Comparison of ENCODE assay signal across 7 mouse cellular contexts in the genomic region with DNA sequence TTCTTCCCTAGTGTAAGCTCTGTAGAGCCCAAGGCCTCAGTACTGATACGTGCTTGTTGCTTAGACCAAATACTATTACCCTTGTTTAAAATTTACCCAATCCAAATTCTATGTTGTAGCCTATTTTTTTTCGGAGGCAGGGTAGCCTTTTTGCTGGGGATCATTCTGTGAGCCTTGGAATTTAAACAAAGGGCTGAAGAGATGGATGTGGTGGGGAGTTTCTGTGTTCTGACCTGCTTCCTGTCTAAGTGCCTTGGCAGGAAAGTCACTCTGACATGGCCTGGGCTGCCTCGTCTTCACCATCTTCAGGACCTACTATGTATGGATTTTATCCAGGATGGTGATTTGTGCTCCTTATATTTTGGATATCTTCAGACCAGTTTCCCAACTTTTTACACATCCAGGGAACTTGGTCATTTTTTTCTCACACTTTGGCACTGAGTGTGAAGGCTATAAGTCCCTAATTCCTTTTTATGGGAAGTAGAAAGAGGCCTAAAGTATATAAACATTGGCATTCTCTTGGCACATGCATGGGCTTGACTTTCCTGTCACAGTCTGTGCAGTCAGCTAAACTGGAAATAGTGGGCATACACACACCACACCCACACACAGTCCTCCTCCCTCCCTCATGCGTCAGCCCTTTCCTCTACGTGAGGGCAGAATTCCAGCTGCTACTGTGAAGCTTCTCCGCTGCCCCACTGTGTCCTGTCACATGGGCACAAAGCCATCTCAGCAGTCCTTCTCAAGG. TPM values are rescaled to one million over a fixed set of nuclear protein-coding genes. Genes with fewer than 3 reads are reported as not detected.
A peak's percentile ranks its signal among the peaks of the same experiment; 100 is the strongest.
DNase-seq lines count a peak whose midpoint lies in the region; ATAC-seq lines count a peak whose summit lies in the region.

No protein-coding gene starts in this region.

- WGBS in midbrain, embryonic 11.5 days, result 59% methylated on average over 6 of the region's 6 CpGs

- no peaks in the 10 kb centered on the region for H3K9me3 ChIP-seq in midbrain, embryonic 11.5 days (ENCODE audit: control insufficient read depth, low read length)

- H3K4me1 ChIP-seq in midbrain, embryonic 11.5 days (ENCODE audit: control insufficient read depth, insufficient read depth, low read length), result peaks cover 24% of the 10 kb centered on the region

- no peak overlapping the region for H3K4me3 ChIP-seq in midbrain, embryonic 11.5 days (ENCODE audit: low read depth, low read length)

- no peaks in the 10 kb centered on the region for H3K36me3 ChIP-seq in midbrain, embryonic 11.5 days (ENCODE audit: control insufficient read depth, insufficient read depth, low read length)

- H3K27me3 ChIP-seq in midbrain, embryonic 11.5 days (ENCODE audit: control insufficient read depth, insufficient read depth, low read length), result no peaks in the 10 kb centered on the region

- H3K27ac ChIP-seq in midbrain, embryonic 11.5 days (ENCODE audit: low read depth, low read length), result no peak overlapping the region

- no peak overlapping the region for H3K9ac ChIP-seq in midbrain, embryonic 11.5 days (ENCODE audit: low read length)

- DNase-seq in urinary bladder, postnatal 14 days (ENCODE audit: low spot score), result peak; percentile 58
- DNase-seq in urinary bladder, adult 2 months (ENCODE audit: low spot score), result no peak
- DNase-seq in fat pad, adult 2 months (ENCODE audit: extremely low read depth, low read depth, low spot score), result peak; percentile 93
- DNase-seq in kidney, adult 8-10 months, result peak; percentile 70 to 76
- DNase-seq in lung, postnatal 4 days, result peak; percentile 76 to 86
- DNase-seq in midbrain, embryonic 11.5 days (ENCODE audit: low spot score, missing footprints), result no peak
- DNase-seq in yolk sac, embryonic 10.5 days (ENCODE audit: low spot score), result no peak

- H3K4me2 ChIP-seq in midbrain, embryonic 11.5 days, result no peak overlapping the region

- ATAC-seq in midbrain, embryonic 11.5 days (ENCODE audit: low FRiP score), result no peak

RNA-seq across cellular contexts. Expression of a gene that starts 4.4 kb away (rescaled TPM):
- polyA plus RNA-seq in urinary bladder, adult 2 months (2012; rRNA removed), result 61.8 and 63.4 TPM in 2 replicates
- polyA plus RNA-seq in midbrain, embryonic 11.5 days (2014; fragmentation: Nextera tagmentation; extraction: Ambion mirVana), result 30.1 and 30.5 TPM in 2 replicates

RNA-seq across cellular contexts. Expression of a gene that starts 29.7 kb away (rescaled TPM):
- 0.06 and 0.12 TPM in 2 replicates for polyA plus RNA-seq in urinary bladder, adult 2 months (2012; rRNA removed)
- polyA plus RNA-seq in midbrain, embryonic 11.5 days (2014; fragmentation: Nextera tagmentation; extraction: Ambion mirVana), result not detected in 2 replicates

RNA-seq across cellular contexts. Expression of a gene that starts 36.7 kb away (rescaled TPM):
- polyA plus RNA-seq in urinary bladder, adult 2 months (2012; rRNA removed), result 0.10 and 0.15 TPM in 2 replicates
- not detected in 2 replicates for polyA plus RNA-seq in midbrain, embryonic 11.5 days (2014; fragmentation: Nextera tagmentation; extraction: Ambion mirVana)

RNA-seq across cellular contexts. Expression of a gene that starts 45.3 kb away (rescaled TPM):
- 12.4 and 17.0 TPM in 2 replicates for polyA plus RNA-seq in urinary bladder, adult 2 months (2012; rRNA removed)
- polyA plus RNA-seq in midbrain, embryonic 11.5 days (2014; fragmentation: Nextera tagmentation; extraction: Ambion mirVana), result 65.4 and 70.2 TPM in 2 replicates

RNA-seq across cellular contexts. Expression of a gene that starts 56.1 kb away (rescaled TPM):
- not detected in 2 replicates for polyA plus RNA-seq in urinary bladder, adult 2 months (2012; rRNA removed)
- polyA plus RNA-seq in midbrain, embryonic 11.5 days (2014; fragmentation: Nextera tagmentation; extraction: Ambion mirVana), result not detected in 2 replicates

Comparison
In these comparisons a context has a peak if more than half of its experiments do, and no peak if none do; other contexts are left out.
1. DNase-seq: peak in urinary bladder, postnatal 14 days (single experiment), fat pad, adult 2 months (single experiment), kidney, adult 8-10 months (2 of 2) and lung, postnatal 4 days (2 of 2); none in urinary bladder, adult 2 months (single experiment), midbrain, embryonic 11.5 days (single experiment) and yolk sac, embryonic 10.5 days (single experiment).